Mouse (Mus musculus): Measurements from ENCODE around the gene Nin.

- TF ChIP-seq CTCF (IDR thresholded peaks at IDR 0.05; ENCODE audit: low read depth), result no peak
- TF ChIP-seq EP300 (optimal IDR thresholded peaks at IDR 0.05), result no peak
These were observed 103.2 kb downstream of the Nin start for GRCm38 (mm10) chr12:70010356-70010755.
